Mouse (Mus musculus): Measurements from ENCODE around the gene Zfp451. TPM values are rescaled to one million over a fixed set of nuclear protein-coding genes. Genes with fewer than 3 reads are reported as not detected.

Gene Zfp451
- total and polyA plus RNA-seq, 3 experiments = 15.8 to 281 (median 20.6) TPM

DNA sequence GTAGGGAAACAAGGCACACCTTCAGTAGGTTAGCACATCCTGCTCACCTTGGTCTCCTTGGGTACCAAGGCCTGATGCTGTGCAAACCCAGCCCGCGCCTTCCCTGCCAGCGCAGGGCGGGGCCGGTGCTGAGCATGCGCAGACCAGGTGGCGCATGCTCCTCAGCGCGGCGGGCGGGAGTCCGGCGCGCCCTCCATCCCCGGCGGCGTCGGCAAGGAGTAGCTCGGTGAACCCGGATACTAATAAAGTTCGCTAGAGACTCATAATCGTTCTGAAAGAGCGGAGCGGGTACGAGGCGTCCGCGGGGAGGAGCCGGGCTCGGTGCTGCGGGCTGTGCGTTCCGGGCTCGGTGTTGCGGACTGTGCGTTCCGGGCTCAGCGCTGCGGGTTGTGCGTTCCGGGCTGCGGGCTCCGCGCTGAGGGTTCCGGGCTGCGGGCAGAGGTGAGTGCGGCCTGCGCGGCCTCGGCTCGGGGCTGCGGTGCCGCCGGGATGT is 94.6 kb downstream of the Zfp451 start, which contains the start of gene Rab23:
TSS of gene Rab23 (plus strand) at position 155 of the 493 bp plus-strand sequence.
- H3K9ac ChIP-seq (ENCODE audit: control insufficient read depth, low read depth, low read length, poor library complexity, severe bottlenecking) = peak within 1 kb of the TSS; percentile 89
- peaks cover 9% of the 10 kb centered on the region for H3K79me2 ChIP-seq (ENCODE audit: control insufficient read depth, insufficient read depth, low read length, poor library complexity)
- peaks cover 5 to 8% of the 10 kb centered on the region in 2 experiments; a peak in 3 of 4 replicates for H3K4me1 ChIP-seq (ENCODE audit: control insufficient read depth in 1 of 2, insufficient read depth in 2 of 2, low read length in 2 of 2)
- peaks cover 2 to 6% of the 10 kb centered on the region in 2 experiments for H3K36me3 ChIP-seq (ENCODE audit: control insufficient read depth in 1 of 2, insufficient read depth in 2 of 2, low read length in 2 of 2)
- TF ChIP-seq TBP (IDR thresholded peaks at IDR 0.05; ENCODE audit: low read depth, low read length) = 0 out of 2 replicates have a peak, but pooled peaks have one; percentile 27
- TF ChIP-seq MXI1 (IDR thresholded peaks at IDR 0.05; ENCODE audit: low read depth, low read length) = peak; percentile 33; the same call in 1 of the 2 replicates
- TF ChIP-seq MAZ (IDR thresholded peaks at IDR 0.05; ENCODE audit: low read depth, low read length) = no peak
- TF ChIP-seq UBTF (IDR thresholded peaks at IDR 0.05; ENCODE audit: borderline replicate concordance, insufficient read depth, low read depth, low read length) = peak; percentile 92; the same call in 1 of the 2 replicates
- peak; percentile 75 for TF ChIP-seq HCFC1 (IDR thresholded peaks at IDR 0.05; ENCODE audit: low read depth, low read length)
- peak; percentile 82 to 92 for TF ChIP-seq POLR2A (IDR thresholded peaks at IDR 0.05; ENCODE audit: control insufficient read depth in 1 of 2, insufficient read depth in 1 of 2, low read depth in 1 of 2, low read length in 2 of 2, poor library complexity in 1 of 2)
- peak; percentile 75 for TF ChIP-seq NELFE (IDR thresholded peaks at IDR 0.05; ENCODE audit: low read depth, low read length)
- TF ChIP-seq ZC3H11A (IDR thresholded peaks at IDR 0.05; ENCODE audit: low read depth, low read length) = no peak
- TF ChIP-seq USF1 (IDR thresholded peaks at IDR 0.05; ENCODE audit: low read depth, low read length) = no peak
- TF ChIP-seq NRF1 (IDR thresholded peaks at IDR 0.05; ENCODE audit: insufficient read depth, low read depth, low read length, poor library complexity, severe bottlenecking) = peak; percentile 92
- TF ChIP-seq ZMIZ1 (IDR thresholded peaks at IDR 0.05; ENCODE audit: low read depth, low read length) = peak; percentile 52; the same call in 1 of the 2 replicates
- 0 out of 2 replicates have a peak, but pooled peaks have one; percentile 14 for TF ChIP-seq ELF1 (IDR thresholded peaks at IDR 0.05; ENCODE audit: low read depth, low read length)
- no peak for TF ChIP-seq MAFK (IDR thresholded peaks at IDR 0.05; ENCODE audit: borderline replicate concordance, low read depth, low read length)
- DNase-seq (ENCODE audit: low read depth, low spot score) = peak; percentile 88
- H3K27ac ChIP-seq (ENCODE audit: control insufficient read depth, low read depth, low read length) = peak within 1 kb of the TSS; percentile 75
- peaks cover 0 to 1% of the 10 kb centered on the region in 2 experiments; a peak in 1 of 4 replicates for H3K27me3 ChIP-seq (ENCODE audit: control insufficient read depth in 1 of 2, insufficient read depth in 2 of 2, low read length in 2 of 2)
- H3K9me3 ChIP-seq (replicated peaks; ENCODE audit: insufficient read depth, low read length) = no peaks in the 10 kb centered on the region
- H3K4me3 ChIP-seq (ENCODE audit: control insufficient read depth in 1 of 2, insufficient read depth in 1 of 2, low read depth in 2 of 2, low read length in 2 of 2) = peak within 1 kb of the TSS; percentile 60 to 81

DNA sequence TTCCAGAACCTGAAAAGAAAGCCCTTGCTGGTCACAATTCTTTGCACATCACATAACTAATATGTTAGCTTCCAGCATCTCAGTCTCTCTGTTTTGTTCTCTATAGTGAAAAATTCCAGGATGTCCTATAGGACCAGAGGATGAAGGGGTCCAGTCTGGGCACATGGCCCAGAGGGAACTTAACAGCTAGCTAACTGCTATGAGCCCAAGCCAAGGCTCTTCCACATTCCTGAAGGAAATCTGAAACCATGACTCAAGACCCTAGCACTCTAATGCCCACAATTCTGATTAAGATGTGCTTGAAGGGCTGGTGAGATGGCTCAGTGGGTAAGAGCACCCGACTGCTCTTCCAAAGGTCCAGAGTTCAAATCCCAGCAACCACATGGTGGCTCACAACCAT is 96.8 kb downstream of the Zfp451 start:
- H3K9ac ChIP-seq (ENCODE audit: control insufficient read depth, low read depth, low read length, poor library complexity, severe bottlenecking) = no peak overlapping the region
- H3K79me2 ChIP-seq (ENCODE audit: control insufficient read depth, insufficient read depth, low read length, poor library complexity) = peaks cover 9% of the 10 kb centered on the region
- H3K9me3 ChIP-seq (replicated peaks; ENCODE audit: insufficient read depth, low read length) = no peaks in the 10 kb centered on the region
- H3K36me3 ChIP-seq (ENCODE audit: control insufficient read depth in 1 of 2, insufficient read depth in 2 of 2, low read length in 2 of 2) = peaks cover 2 to 6% of the 10 kb centered on the region in 2 experiments; a peak in 3 of 4 replicates
- peaks cover 0 to 1% of the 10 kb centered on the region in 2 experiments; a peak in 1 of 4 replicates for H3K27me3 ChIP-seq (ENCODE audit: control insufficient read depth in 1 of 2, insufficient read depth in 2 of 2, low read length in 2 of 2)
- TF ChIP-seq EP300 (IDR thresholded peaks at IDR 0.05; ENCODE audit: low read depth in 1 of 2, low read length in 2 of 2) = no peak
- no peak for TF ChIP-seq GABPA (IDR thresholded peaks at IDR 0.05; ENCODE audit: low read depth, low read length)
- no peak for TF ChIP-seq CTCF (IDR thresholded peaks at IDR 0.05 in 2 of 3, conservative IDR thresholded peaks at IDR 0.05 in 1 of 3; ENCODE audit: control insufficient read depth in 1 of 3, insufficient read depth in 1 of 3, low read depth in 2 of 3, low read length in 3 of 3, poor library complexity in 1 of 3, severe bottlenecking in 1 of 3)
- TF ChIP-seq NELFE (IDR thresholded peaks at IDR 0.05; ENCODE audit: low read depth, low read length) = no peak
- TF ChIP-seq CHD1 (IDR thresholded peaks at IDR 0.05; ENCODE audit: low read depth, low read length) = no peak
- TF ChIP-seq SMC3 (IDR thresholded peaks at IDR 0.05; ENCODE audit: low read depth, low read length) = no peak
- no peak for TF ChIP-seq SIN3A (IDR thresholded peaks at IDR 0.05; ENCODE audit: low read length)
- TF ChIP-seq RCOR1 (IDR thresholded peaks at IDR 0.05; ENCODE audit: low read depth, low read length) = no peak
- TF ChIP-seq MAZ (IDR thresholded peaks at IDR 0.05; ENCODE audit: low read depth, low read length) = no peak
- TF ChIP-seq POLR2AphosphoS2 (IDR thresholded peaks at IDR 0.05; ENCODE audit: low read length) = no peak
- TF ChIP-seq MYC (IDR thresholded peaks at IDR 0.05; ENCODE audit: low read depth, low read length) = no peak
- no peak for TF ChIP-seq TCF12 (IDR thresholded peaks at IDR 0.05; ENCODE audit: low read depth, low read length)
- no peak for TF ChIP-seq TAL1 (IDR thresholded peaks at IDR 0.05; ENCODE audit: low read length)
- DNase-seq (ENCODE audit: low read depth, low spot score) = no peak
- H3K27ac ChIP-seq (ENCODE audit: control insufficient read depth, low read depth, low read length) = no peak overlapping the region
- peaks cover 5 to 8% of the 10 kb centered on the region in 2 experiments; a peak in 3 of 4 replicates for H3K4me1 ChIP-seq (ENCODE audit: control insufficient read depth in 1 of 2, insufficient read depth in 2 of 2, low read length in 2 of 2)
- no peak overlapping the region for H3K4me3 ChIP-seq (ENCODE audit: control insufficient read depth in 1 of 2, insufficient read depth in 1 of 2, low read depth in 2 of 2, low read length in 2 of 2)
